Mouse (Mus musculus) embryonic facial prominence, embryonic 14.5 days (tissue): ENCODE results near the gene Spaca7. TPM values are rescaled to one million over a fixed set of nuclear protein-coding genes. Genes with fewer than 3 reads are reported as not detected.

Experiments used
- ATAC-seq: fragments of 200-750 bp; cut with Nextera tagmentation; 2 replicates; pipeline ENCODE4 v1.8.0; 2017; ENCODE audit warnings: low read depth, moderate number of reproducible peaks, moderate TSS enrichment
- DNase-seq: peaks from one replicate; pipeline ENCODE4 v3.0.0-alpha.2; 2015; ENCODE audit warnings: low spot score
- H3K27ac ChIP-seq: fragments of 300-500 bp; sonication (generic); replicated peaks from 2 replicates; pipeline ENCODE4 v1.5.1; 2014; ENCODE audit warnings: low read depth, mild to moderate bottlenecking, low read length, moderate library complexity
- H3K27me3 ChIP-seq: fragments of 300-500 bp; sonication (generic); replicated peaks from 2 replicates; pipeline ENCODE4 v1.6.1; 2014; ENCODE audit warnings: low read length; ENCODE audit not compliant: control insufficient read depth, insufficient read depth
- H3K36me3 ChIP-seq: fragments of 300-500 bp; sonication (generic); 2 replicates; pipeline ENCODE4 v1.6.1; 2014; ENCODE audit warnings: low read length, mixed read lengths; ENCODE audit not compliant: control insufficient read depth, insufficient read depth
- H3K4me1 ChIP-seq: fragments of 300-500 bp; sonication (generic); 2 replicates; pipeline ENCODE4 v1.6.1; 2014; ENCODE audit warnings: antibody characterized with exemption, low read length; ENCODE audit not compliant: control insufficient read depth, insufficient read depth
- H3K4me2 ChIP-seq: fragments of 300-500 bp; sonication (generic); 2 replicates; pipeline ENCODE4 v1.6.1; 2014; ENCODE audit warnings: low read depth, mild to moderate bottlenecking, low read length, moderate library complexity, mixed read lengths
- H3K4me3 ChIP-seq: fragments of 300-500 bp; sonication (generic); 2 replicates; pipeline ENCODE4 v1.5.1; 2014; ENCODE audit warnings: low read depth, mild to moderate bottlenecking, low read length
- H3K9ac ChIP-seq: fragments of 300-500 bp; sonication (generic); 2 replicates; pipeline ENCODE4 v1.6.1; 2014; ENCODE audit warnings: low read depth, mild to moderate bottlenecking, low read length, moderate library complexity, mixed read lengths
- H3K9me3 ChIP-seq: fragments of 300-500 bp; sonication (generic); 2 replicates; pipeline ENCODE4 v1.6.1; 2016; ENCODE audit warnings: low read length; ENCODE audit not compliant: control insufficient read depth
- WGBS: fragments of 180-500 bp; shearing (Covaris S2); extraction: QIAGEN DNeasy Blood & Tissue Kit; methylation state at CpG from one replicate; pipeline ENCODE4 v1.1.7; 2014; 5-methylcytosine and 5-hydroxymethylcytosine counted together
- polyA plus RNA-seq: library from polyadenylated mRNA; unstranded; fragments of >200 nt; fragmentation: Nextera tagmentation; extraction: Ambion mirVana; gene quantifications from 2 replicates; pipeline ENCODE4 v1.2.1, GENCODE M21; 2014

Gene Spaca7
- polyA plus RNA-seq, 1 experiment from 2014 or later: not detected

- Histone ChIP-seq H3K36me3 (peaks cover 82% of the 10 kb centered on the region), H3K27ac (no peak overlapping the region), H3K4me2 (no peak overlapping the region), H3K9me3 (no peaks in the 10 kb centered on the region), H3K27me3 (no peaks in the 10 kb centered on the region), H3K4me1 (no peaks in the 10 kb centered on the region), H3K9ac (no peak overlapping the region), H3K4me3 (no peak overlapping the region)
- WGBS: 92% methylated on average over 18 of the region's 18 CpGs
- ATAC-seq (no peak), DNase-seq (no peak)
Measured at GRCm38 (mm10) chr8:12621550-12622222, 48.9 kb downstream of the Spaca7 start.

- DNase-seq (no peak), ATAC-seq (no peak)
- WGBS: 76% methylated on average over 5 of the region's 5 CpGs
- Histone ChIP-seq H3K27me3 (no peaks in the 10 kb centered on the region), H3K4me3 (no peak overlapping the region), H3K27ac (no peak overlapping the region), H3K9ac (no peak overlapping the region), H3K4me1 (no peaks in the 10 kb centered on the region), H3K9me3 (no peaks in the 10 kb centered on the region), H3K36me3 (peaks cover 77% of the 10 kb centered on the region), H3K4me2 (no peak overlapping the region)
Measured at GRCm38 (mm10) chr8:12625890-12626289, 53.1 kb downstream of the Spaca7 start.

- Histone ChIP-seq H3K4me1 (no peaks in the 10 kb centered on the region), H3K27ac (no peak overlapping the region), H3K4me2 (no peak overlapping the region), H3K36me3 (peaks cover 66% of the 10 kb centered on the region; the same call in 1 of the 2 replicates), H3K4me3 (no peak overlapping the region), H3K9me3 (no peaks in the 10 kb centered on the region), H3K9ac (no peak overlapping the region), H3K27me3 (no peaks in the 10 kb centered on the region)
- DNase-seq (peak; percentile 47), ATAC-seq (no peak; the same call in 1 of the 2 replicates)
- 38% methylated on average over 3 of the region's 3 CpGs for WGBS
Measured at GRCm38 (mm10) chr8:12629079-12629478, 56.2 kb downstream of the Spaca7 start.

- DNase-seq: no peak
Measured at GRCm38 (mm10) chr8:12635366-12635765, 62.5 kb downstream of the Spaca7 start.

GRCm38 (mm10) chr8:12638446-12638845 lies 65.6 kb downstream of the Spaca7 start:
- Histone ChIP-seq H3K4me2 (no peak overlapping the region), H3K27me3 (no peaks in the 10 kb centered on the region), H3K27ac (no peak overlapping the region), H3K9ac (no peak overlapping the region), H3K4me3 (no peak overlapping the region), H3K9me3 (no peaks in the 10 kb centered on the region), H3K36me3 (peaks cover 67% of the 10 kb centered on the region), H3K4me1 (no peaks in the 10 kb centered on the region)
- ATAC-seq (no peak), DNase-seq (no peak)
- 88% methylated on average over 11 of the region's 11 CpGs for WGBS

More at GRCm38 (mm10) chr8:12635366-12635765, 62.5 kb downstream of the Spaca7 start:
- Histone ChIP-seq H3K4me2 (no peak overlapping the region), H3K4me3 (no peak overlapping the region), H3K27me3 (no peaks in the 10 kb centered on the region), H3K27ac (no peak overlapping the region), H3K9ac (no peak overlapping the region), H3K4me1 (no peaks in the 10 kb centered on the region), H3K9me3 (no peaks in the 10 kb centered on the region), H3K36me3 (peaks cover 83% of the 10 kb centered on the region)
- ATAC-seq: no peak
- WGBS: 89% methylated on average over 2 of the region's 2 CpGs

GRCm38 (mm10) chr8:12641527-12641926 lies 68.7 kb downstream of the Spaca7 start:
- 91% methylated on average over 6 of the region's 6 CpGs for WGBS
- Histone ChIP-seq H3K4me1 (no peaks in the 10 kb centered on the region), H3K9ac (no peak overlapping the region), H3K36me3 (peaks cover 65% of the 10 kb centered on the region), H3K4me2 (no peak overlapping the region), H3K9me3 (no peaks in the 10 kb centered on the region), H3K27ac (no peak overlapping the region), H3K27me3 (no peaks in the 10 kb centered on the region), H3K4me3 (no peak overlapping the region)
- ATAC-seq (no peak), DNase-seq (no peak)

- DNase-seq (no peak), ATAC-seq (no peak)
- H3K27me3 ChIP-seq: no peaks in the 10 kb centered on the region
- no peak overlapping the region for H3K4me2 ChIP-seq
- no peaks in the 10 kb centered on the region for H3K9me3 ChIP-seq
- no peak overlapping the region for H3K9ac ChIP-seq
- 88% methylated on average over 8 of the region's 8 CpGs for WGBS
- H3K4me1 ChIP-seq: no peaks in the 10 kb centered on the region
- peaks cover 57% of the 10 kb centered on the region for H3K36me3 ChIP-seq
- no peak overlapping the region for H3K27ac ChIP-seq
- no peak overlapping the region for H3K4me3 ChIP-seq
Measured at GRCm38 (mm10) chr8:12644341-12644740, 71.5 kb downstream of the Spaca7 start.

GRCm38 (mm10) chr8:12644894-12645293 lies 72.1 kb downstream of the Spaca7 start:
- Histone ChIP-seq H3K9ac (no peak overlapping the region), H3K9me3 (no peaks in the 10 kb centered on the region), H3K4me1 (no peaks in the 10 kb centered on the region), H3K27me3 (no peaks in the 10 kb centered on the region), H3K4me2 (no peak overlapping the region), H3K27ac (no peak overlapping the region), H3K4me3 (no peak overlapping the region), H3K36me3 (peaks cover 57% of the 10 kb centered on the region)
- 83% methylated on average over 7 of the region's 7 CpGs for WGBS
- ATAC-seq (no peak), DNase-seq (no peak)

- Histone ChIP-seq H3K36me3 (peaks cover 56% of the 10 kb centered on the region), H3K9ac (no peak overlapping the region), H3K27me3 (no peaks in the 10 kb centered on the region), H3K9me3 (no peaks in the 10 kb centered on the region), H3K27ac (no peak overlapping the region), H3K4me3 (no peak overlapping the region), H3K4me1 (no peaks in the 10 kb centered on the region), H3K4me2 (no peak overlapping the region)
- ATAC-seq (no peak), DNase-seq (no peak)
- 43% methylated on average over 4 of the region's 4 CpGs for WGBS
Measured at GRCm38 (mm10) chr8:12646536-12646935, 73.7 kb downstream of the Spaca7 start.
